Mouse (Mus musculus): Measurements from ENCODE around the gene Smpdl3a.

DNA sequence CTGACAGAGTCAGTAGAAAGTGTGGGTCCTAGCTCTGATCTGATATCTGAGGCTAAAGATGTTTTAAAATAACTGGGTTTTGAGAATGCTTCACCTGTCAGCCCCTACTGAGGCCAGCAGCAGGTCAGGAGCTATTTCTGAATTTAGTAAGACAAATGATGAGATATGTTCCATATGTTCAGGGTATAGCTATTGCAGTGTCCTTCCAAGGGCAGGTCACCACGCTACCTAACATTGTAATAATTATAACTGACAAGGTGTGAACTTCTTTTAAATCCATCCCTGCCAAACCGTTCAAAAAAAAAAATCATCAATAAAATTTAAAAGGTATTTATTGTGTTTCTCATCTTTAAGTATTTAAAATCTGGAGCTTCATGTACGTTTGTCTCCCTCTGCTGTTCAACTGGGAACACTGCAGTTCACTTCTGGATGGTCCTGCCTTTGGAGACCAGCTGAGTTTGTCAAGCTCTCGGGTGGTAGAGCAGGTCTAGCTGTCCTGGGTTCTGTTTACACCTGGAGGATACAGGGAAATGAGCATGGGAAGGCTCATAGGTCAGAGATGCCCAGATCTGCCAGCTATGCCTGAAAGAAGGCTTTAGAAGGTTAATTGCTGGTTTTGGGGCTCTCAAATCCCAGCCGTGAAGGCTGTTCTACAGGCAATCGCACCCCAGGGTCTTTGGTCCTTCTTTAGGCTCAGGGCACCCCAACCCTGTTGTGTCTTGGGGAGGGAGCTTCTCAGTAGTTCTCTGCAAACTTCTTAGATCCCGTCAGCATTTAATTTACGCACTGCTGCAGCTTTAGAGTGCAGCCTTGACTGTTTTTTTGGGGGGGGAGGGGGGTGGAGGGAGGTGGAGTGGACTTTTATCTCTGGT lies 47.7 kb downstream of the Smpdl3a start:
- TF ChIP-seq CTCF (IDR thresholded peaks at IDR 0.05; ENCODE audit: low read depth) (peak; percentile 80), EP300 (IDR thresholded peaks at IDR 0.05; ENCODE audit: low read depth) (no peak)

Data from liver, embryonic 14.5 days (tissue).